Mouse (Mus musculus): ENCODE data around the gene Ccnyl1.

DNA sequence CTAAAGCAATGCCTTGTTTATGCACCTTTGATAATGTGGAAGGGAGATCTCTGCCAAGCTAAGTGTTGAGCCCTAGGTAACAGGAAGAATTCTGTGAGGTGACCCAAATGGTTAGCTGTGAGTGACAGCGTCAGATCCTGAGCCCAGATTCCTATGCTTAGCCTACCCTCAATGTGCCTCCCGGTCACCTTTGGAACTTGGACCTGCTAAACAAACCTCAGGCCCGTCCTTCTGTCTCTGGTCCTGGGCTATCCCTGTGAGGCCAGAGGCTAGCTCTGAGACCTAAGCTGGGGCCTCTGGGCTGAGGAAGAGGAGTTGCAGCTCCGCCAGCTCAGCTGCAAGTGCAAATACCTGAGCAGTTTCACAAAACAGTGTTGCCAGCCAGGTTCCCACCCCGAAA, 64.4 kb downstream of the Ccnyl1 start:
- TF ChIP-seq POLR2A (IDR thresholded peaks at IDR 0.05; ENCODE audit: low read depth, low read length) (no peak), UBTF (IDR thresholded peaks at IDR 0.05; ENCODE audit: low read depth, low read length) (no peak), SIN3A (IDR thresholded peaks at IDR 0.05; ENCODE audit: low read length) (no peak), ZKSCAN1 (IDR thresholded peaks at IDR 0.05; ENCODE audit: borderline replicate concordance, low read depth, low read length) (no peak), EP300 (IDR thresholded peaks at IDR 0.05; ENCODE audit: low read length) (no peak), ETS1 (conservative IDR thresholded peaks at IDR 0.05; ENCODE audit: low read depth, low read length) (no peak), USF2 (conservative IDR thresholded peaks at IDR 0.05; ENCODE audit: low read depth, low read length) (no peak)
